Mouse (Mus musculus): ENCODE measurements around the gene Pheta2. TPM values are rescaled to one million over a fixed set of nuclear protein-coding genes. Genes with fewer than 3 reads are reported as not detected.

Gene Pheta2
- polyA plus RNA-seq, 1 experiment from 2014 or later: 13.8 TPM

DNA sequence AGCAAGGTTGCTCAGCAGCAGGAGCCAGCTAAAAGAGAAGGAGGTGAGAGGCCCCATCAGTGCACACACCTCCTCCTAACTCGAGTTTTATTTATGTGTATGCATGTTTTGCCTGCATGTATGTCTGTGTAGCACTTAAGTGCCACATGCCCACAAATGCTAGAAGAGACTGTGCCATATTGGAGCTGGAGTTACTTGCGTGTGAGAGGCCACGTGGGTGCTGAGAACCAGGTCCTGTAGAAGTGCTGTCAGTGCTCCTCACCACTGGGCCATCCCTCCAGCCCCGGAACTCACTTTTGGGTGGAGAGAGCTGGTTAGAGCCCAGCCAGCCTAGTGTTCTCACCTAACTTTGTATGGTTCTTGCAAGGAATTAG is 8.5 kb downstream of the Pheta2 start:
- no peaks in the 10 kb centered on the region for H3K27me3 ChIP-seq (ENCODE audit: insufficient read depth, low read length)
- ATAC-seq (ENCODE audit: insufficient read depth) (no peak), DNase-seq (no peak)
- H3K9me3 ChIP-seq (ENCODE audit: low read depth, low read length): no peaks in the 10 kb centered on the region
- 79% methylated on average over 4 of the region's 4 CpGs for WGBS
- H3K9ac ChIP-seq: peak overlapping the region; percentile 62
- H3K27ac ChIP-seq (ENCODE audit: low read depth): no peak overlapping the region
- TF ChIP-seq CTCF (IDR thresholded peaks at IDR 0.05; ENCODE audit: low read depth): no peak; the same call in 1 of the 2 replicates
- peak overlapping the region; percentile 58 for H3K4me3 ChIP-seq (ENCODE audit: low read depth, low read length)
- H3K4me2 ChIP-seq: peak overlapping the region; percentile 87
- H3K36me3 ChIP-seq (ENCODE audit: insufficient read depth): peaks cover 45% of the 10 kb centered on the region
- H3K4me1 ChIP-seq (ENCODE audit: insufficient read depth): peaks cover 3% of the 10 kb centered on the region; the same call in 1 of the 2 replicates

- Histone ChIP-seq H3K9ac (no peak overlapping the region), H3K9me3 (ENCODE audit: low read depth, low read length) (no peaks in the 10 kb centered on the region), H3K4me1 (ENCODE audit: insufficient read depth) (peaks cover 3% of the 10 kb centered on the region; the same call in 1 of the 2 replicates), H3K4me3 (ENCODE audit: low read depth, low read length) (no peak overlapping the region), H3K27me3 (ENCODE audit: insufficient read depth, low read length) (no peaks in the 10 kb centered on the region), H3K27ac (ENCODE audit: low read depth) (no peak overlapping the region), H3K4me2 (no peak overlapping the region), H3K36me3 (ENCODE audit: insufficient read depth) (peaks cover 45% of the 10 kb centered on the region)
- DNase-seq: no peak
- TF ChIP-seq CTCF (IDR thresholded peaks at IDR 0.05; ENCODE audit: low read depth): no peak
- no peak for ATAC-seq (ENCODE audit: insufficient read depth)
- WGBS: 91% methylated on average over 12 of the region's 12 CpGs
These were observed 9.1 kb downstream of the Pheta2 start for GRCm38 (mm10) chr15:82347852-82348251.

DNA sequence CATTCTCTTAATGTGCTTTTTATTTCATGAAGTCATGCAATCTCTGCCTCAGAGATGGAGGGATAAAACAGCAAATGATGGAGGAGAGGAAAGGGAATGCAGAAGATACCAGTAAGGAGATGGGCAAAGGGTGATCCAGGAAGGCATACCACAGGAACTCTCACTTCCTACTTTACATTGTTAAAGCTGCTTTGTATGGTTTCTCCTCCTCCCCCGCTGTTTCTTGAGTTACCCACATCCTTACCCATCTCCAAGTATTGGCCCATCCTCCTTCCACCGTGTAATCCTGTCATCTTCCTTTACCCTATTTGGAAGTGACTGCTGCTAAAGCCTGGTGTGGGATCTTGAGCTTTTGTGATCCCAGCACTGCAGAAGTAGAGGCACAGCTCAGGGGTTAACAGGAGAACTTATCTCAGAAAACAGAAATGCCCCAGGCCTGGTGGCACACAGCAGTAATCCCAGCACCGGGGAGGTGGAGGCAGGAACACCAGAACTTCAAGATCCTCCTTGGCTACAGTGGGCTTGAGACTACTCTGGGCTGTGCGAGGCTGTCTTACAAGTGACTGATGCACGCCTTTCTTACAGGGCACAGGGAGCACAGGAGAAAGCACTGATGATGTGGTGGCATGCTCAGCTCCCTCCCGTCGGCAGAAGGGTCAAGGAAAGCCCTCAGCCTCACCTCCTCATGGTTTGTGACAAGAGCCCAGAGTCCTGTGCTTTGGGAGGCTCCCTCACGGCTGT is 9.7 kb downstream of the Pheta2 start:
- peaks cover 3% of the 10 kb centered on the region; the same call in 1 of the 2 replicates for H3K4me1 ChIP-seq (ENCODE audit: insufficient read depth)
- peaks cover 45% of the 10 kb centered on the region for H3K36me3 ChIP-seq (ENCODE audit: insufficient read depth)
- ATAC-seq (ENCODE audit: insufficient read depth) (no peak), DNase-seq (no peak)
- no peak for TF ChIP-seq CTCF (IDR thresholded peaks at IDR 0.05; ENCODE audit: low read depth)
- H3K4me3 ChIP-seq (ENCODE audit: low read depth, low read length): no peak overlapping the region
- H3K27ac ChIP-seq (ENCODE audit: low read depth): no peak overlapping the region
- H3K27me3 ChIP-seq (ENCODE audit: insufficient read depth, low read length): no peaks in the 10 kb centered on the region
- H3K9ac ChIP-seq: no peak overlapping the region
- 85% methylated on average over 8 of the region's 8 CpGs for WGBS
- no peaks in the 10 kb centered on the region for H3K9me3 ChIP-seq (ENCODE audit: low read depth, low read length)
- no peak overlapping the region for H3K4me2 ChIP-seq

DNA sequence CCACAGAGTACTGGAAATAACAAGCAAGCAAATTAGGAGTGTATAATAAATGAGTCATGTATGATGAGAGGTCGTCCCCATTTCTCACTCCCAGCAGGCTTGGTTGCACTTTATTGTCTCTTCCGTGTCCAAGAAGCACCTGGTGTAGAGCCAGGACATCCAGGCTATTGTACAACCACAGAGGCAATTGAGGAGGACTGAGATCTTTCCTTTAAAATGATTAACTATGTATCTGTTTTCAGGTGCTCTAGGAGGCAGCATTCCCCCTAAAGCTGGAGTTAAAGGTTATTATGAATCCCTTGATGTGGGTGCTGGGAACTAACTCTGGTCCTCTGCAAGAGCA is 10.2 kb downstream of the Pheta2 start:
- Histone ChIP-seq H3K36me3 (ENCODE audit: insufficient read depth) (peaks cover 45% of the 10 kb centered on the region), H3K27ac (ENCODE audit: low read depth) (no peak overlapping the region), H3K9me3 (ENCODE audit: low read depth, low read length) (no peaks in the 10 kb centered on the region), H3K4me2 (no peak overlapping the region), H3K9ac (no peak overlapping the region), H3K27me3 (ENCODE audit: insufficient read depth, low read length) (no peaks in the 10 kb centered on the region), H3K4me3 (ENCODE audit: low read depth, low read length) (no peak overlapping the region), H3K4me1 (ENCODE audit: insufficient read depth) (peaks cover 3% of the 10 kb centered on the region; the same call in 1 of the 2 replicates)
- TF ChIP-seq CTCF (IDR thresholded peaks at IDR 0.05; ENCODE audit: low read depth): no peak
- DNase-seq (no peak), ATAC-seq (ENCODE audit: insufficient read depth) (no peak)
- 81% methylated on average over 2 of the region's 2 CpGs for WGBS

- no peak for ATAC-seq (ENCODE audit: insufficient read depth)
- no peak overlapping the region for H3K27ac ChIP-seq (ENCODE audit: low read depth)
- H3K4me2 ChIP-seq: no peak overlapping the region
- no peak overlapping the region for H3K4me3 ChIP-seq (ENCODE audit: low read depth, low read length)
- H3K36me3 ChIP-seq (ENCODE audit: insufficient read depth): peaks cover 45% of the 10 kb centered on the region
- no peaks in the 10 kb centered on the region for H3K27me3 ChIP-seq (ENCODE audit: insufficient read depth, low read length)
- TF ChIP-seq CTCF (IDR thresholded peaks at IDR 0.05; ENCODE audit: low read depth): no peak
- no peaks in the 10 kb centered on the region for H3K9me3 ChIP-seq (ENCODE audit: low read depth, low read length)
- H3K9ac ChIP-seq: no peak overlapping the region
- 82% methylated on average over 4 of the region's 4 CpGs for WGBS
- DNase-seq: no peak
- peaks cover 3% of the 10 kb centered on the region; the same call in 1 of the 2 replicates for H3K4me1 ChIP-seq (ENCODE audit: insufficient read depth)
These were observed 11.6 kb downstream of the Pheta2 start for GRCm38 (mm10) chr15:82350349-82350748.

DNA sequence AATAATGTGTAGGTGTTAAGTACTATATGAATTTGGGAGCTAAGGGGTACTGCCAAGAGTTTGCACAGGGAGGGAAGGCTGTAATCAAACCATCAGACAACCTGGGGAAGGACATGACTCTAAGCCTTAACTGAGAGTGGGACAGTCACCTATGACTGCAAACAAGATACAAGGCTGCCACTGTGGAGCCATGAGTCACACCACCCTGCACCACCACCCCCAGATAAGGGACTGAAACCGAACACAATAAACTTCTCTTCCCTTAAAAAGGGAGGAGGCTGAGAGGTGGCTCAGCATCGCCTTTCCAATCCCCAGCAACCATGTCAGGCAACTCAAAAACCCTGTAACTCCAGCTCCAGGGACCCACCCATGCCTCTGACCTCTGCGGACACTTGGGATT is 12.7 kb downstream of the Pheta2 start:
- ATAC-seq (ENCODE audit: insufficient read depth) (no peak), DNase-seq (no peak)
- peaks cover 3% of the 10 kb centered on the region; the same call in 1 of the 2 replicates for H3K4me1 ChIP-seq (ENCODE audit: insufficient read depth)
- no peak overlapping the region for H3K4me3 ChIP-seq (ENCODE audit: low read depth, low read length)
- H3K36me3 ChIP-seq (ENCODE audit: insufficient read depth): peaks cover 45% of the 10 kb centered on the region
- H3K4me2 ChIP-seq: no peak overlapping the region
- H3K27me3 ChIP-seq (ENCODE audit: insufficient read depth, low read length): no peaks in the 10 kb centered on the region
- H3K9me3 ChIP-seq (ENCODE audit: low read depth, low read length): no peaks in the 10 kb centered on the region
- H3K9ac ChIP-seq: no peak overlapping the region
- H3K27ac ChIP-seq (ENCODE audit: low read depth): no peak overlapping the region
- WGBS: 74% methylated on average over 3 of the region's 3 CpGs
- TF ChIP-seq CTCF (IDR thresholded peaks at IDR 0.05; ENCODE audit: low read depth): no peak

- TF ChIP-seq CTCF (IDR thresholded peaks at IDR 0.05; ENCODE audit: low read depth): no peak
- ATAC-seq (ENCODE audit: insufficient read depth) (no peak), DNase-seq (no peak)
- peaks cover 35% of the 10 kb centered on the region for H3K36me3 ChIP-seq (ENCODE audit: insufficient read depth)
- no peaks in the 10 kb centered on the region for H3K9me3 ChIP-seq (ENCODE audit: low read depth, low read length)
- no peaks in the 10 kb centered on the region for H3K4me1 ChIP-seq (ENCODE audit: insufficient read depth)
- peak overlapping the region; percentile 92 for H3K27ac ChIP-seq (ENCODE audit: low read depth)
- WGBS: 22% methylated on average over 14 of the region's 14 CpGs
- no peaks in the 10 kb centered on the region for H3K27me3 ChIP-seq (ENCODE audit: insufficient read depth, low read length)
- peak overlapping the region; percentile 95 for H3K9ac ChIP-seq
- H3K4me3 ChIP-seq (ENCODE audit: low read depth, low read length): peak overlapping the region; percentile 97
- H3K4me2 ChIP-seq: peak overlapping the region; percentile 95
These were observed 14.5 kb downstream of the Pheta2 start for GRCm38 (mm10) chr15:82353078-82353744.

Data from lung, embryonic 14.5 days (tissue).